Mouse (Mus musculus) C2C12 (cell line): Measurements from ENCODE around the gene Sult6b2.

Experiments used
- CTCF ChIP-seq: IDR thresholded peaks from one replicate; pipeline ENCODE4 v1.5.1; 2011; ENCODE audit not compliant: control insufficient read depth, insufficient read depth, insufficient read length
- MYOD1 ChIP-seq: IDR thresholded peaks from one replicate; pipeline ENCODE4 v1.6.1; 2011; ENCODE audit warnings: low read depth; ENCODE audit not compliant: control insufficient read depth, insufficient read length

GRCm38 (mm10) chr6:142849326-142849725 lies 45.0 kb upstream of the Sult6b2 start:
- TF ChIP-seq CTCF, result no peak
- TF ChIP-seq MYOD1, result no peak
